Mouse (Mus musculus): ENCODE data around the gene Trim2. TPM values are rescaled to one million over a fixed set of nuclear protein-coding genes. Genes with fewer than 3 reads are reported as not detected.

Gene Trim2
- total and polyA plus RNA-seq, 3 experiments, result 2.4 to 3.3 (median 2.5) TPM

DNA sequence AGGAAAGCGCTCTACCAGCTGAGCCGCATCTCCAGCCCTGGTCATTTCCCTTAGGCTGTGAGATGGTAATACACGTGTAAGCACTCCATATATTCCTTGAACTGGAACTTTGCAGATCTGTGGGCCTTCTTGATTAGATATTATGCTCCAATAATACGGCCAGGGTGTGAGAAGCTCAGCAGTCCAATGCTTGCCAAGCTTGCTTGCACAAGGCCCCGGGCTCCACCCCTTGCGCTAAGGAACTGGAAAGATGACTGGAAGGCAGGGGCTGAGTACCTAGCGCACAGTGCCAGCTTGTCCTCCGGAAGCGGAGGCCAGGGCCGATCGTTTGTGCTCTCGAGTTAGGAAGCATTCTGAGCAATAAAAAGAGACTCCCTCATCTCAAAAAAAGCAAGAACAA lies 29.7 kb upstream of the Trim2 start:
- no peak for DNase-seq (ENCODE audit: extremely low read depth)
- peaks cover under 1% of the 10 kb centered on the region for H3K27me3 ChIP-seq (replicated peaks)

GRCm38 (mm10) chr3:84335421-84336073 lies 28.9 kb upstream of the Trim2 start:
- Histone ChIP-seq H3K79me2 (replicated peaks; ENCODE audit: control insufficient read depth, extremely low read depth, insufficient read depth, poor library complexity, severe bottlenecking) (no peaks in the 10 kb centered on the region), H3K27ac (ENCODE audit: insufficient read depth, low read depth) (0 out of 2 replicates have a peak overlapping the region, but pooled peaks have one; percentile 35), H3K9me3 (replicated peaks; ENCODE audit: low read length) (no peaks in the 10 kb centered on the region), H3K4me3 (replicated peaks in 1 of 3; ENCODE audit: low read depth in 2 of 3, low read length in 2 of 3, poor library complexity in 1 of 3) (no peak overlapping the region), H3K27me3 (replicated peaks) (peaks cover 3% of the 10 kb centered on the region), H3K36me3 (replicated peaks in 1 of 2; ENCODE audit: control insufficient read depth in 1 of 2, insufficient read depth in 1 of 2, low read length in 1 of 2) (no peaks in the 10 kb centered on the region), H3K9ac (ENCODE audit: insufficient read depth, low read depth) (0 out of 2 replicates have a peak overlapping the region, but pooled peaks have one; percentile 14), H3K4me1 (ENCODE audit: control insufficient read depth in 1 of 2, insufficient read depth in 2 of 2) (peaks cover 11 to 41% of the 10 kb centered on the region in 2 experiments), H3K4me2 (ENCODE audit: insufficient read depth, low read depth, poor library complexity, severe bottlenecking) (peak overlapping the region; percentile 55)
- TF ChIP-seq POLR2A (IDR thresholded peaks at IDR 0.05; ENCODE audit: low read depth, low read length), result peak; percentile 66
- TF ChIP-seq HCFC1 (IDR thresholded peaks at IDR 0.05; ENCODE audit: low read depth, low read length), result no peak
- TF ChIP-seq TBP (conservative IDR thresholded peaks at IDR 0.05; ENCODE audit: low read depth, low read length), result peak; percentile 93
- peak; percentile 42; the same call in 1 of the 2 replicates for TF ChIP-seq TCF12 (IDR thresholded peaks at IDR 0.05; ENCODE audit: low read depth, low read length)
- TF ChIP-seq ZMIZ1 (IDR thresholded peaks at IDR 0.05; ENCODE audit: low read depth, low read length), result peak; percentile 94
- in situ Hi-C loops (cut with MboI; ENCODE audit: low pct_ligation_motif_present, low pct_unique_long_range_greater_than_20kb, low sequenced_read_pairs) (loop anchor here (25.0 kb wide), 2 partner anchors 327 to 552 kb away; partner anchors contain the start of gene Tmem154), dilution Hi-C loops (cut with MboI; ENCODE audit: extremely low pct_ligation_motif_present, extremely low pct_unique_long_range_greater_than_20kb, low sequenced_read_pairs) (no loop called here)
- no peak for DNase-seq (ENCODE audit: extremely low read depth)

More for the DNA sequence above, 29.7 kb upstream of the Trim2 start:
- no peak for TF ChIP-seq ZMIZ1 (IDR thresholded peaks at IDR 0.05; ENCODE audit: low read depth, low read length)
- TF ChIP-seq CTCF (conservative IDR thresholded peaks at IDR 0.05 in 1 of 2, IDR thresholded peaks at IDR 0.05 in 1 of 2; ENCODE audit: low read depth in 2 of 2, low read length in 2 of 2), result no peak
- TF ChIP-seq MYC (IDR thresholded peaks at IDR 0.05; ENCODE audit: low read depth, low read length), result no peak
- no peak for TF ChIP-seq ZC3H11A (IDR thresholded peaks at IDR 0.05; ENCODE audit: low read depth, low read length)
- TF ChIP-seq MAFK (IDR thresholded peaks at IDR 0.05; ENCODE audit: insufficient replicate concordance, low read length), result no peak
- TF ChIP-seq MAX (IDR thresholded peaks at IDR 0.05; ENCODE audit: low read length), result no peak
- no peak for TF ChIP-seq RCOR1 (conservative IDR thresholded peaks at IDR 0.05; ENCODE audit: low read depth, low read length)
- TF ChIP-seq MEF2A (IDR thresholded peaks at IDR 0.05; ENCODE audit: borderline replicate concordance, low read depth, low read length), result no peak
- no peak for TF ChIP-seq POLR2A (IDR thresholded peaks at IDR 0.05; ENCODE audit: low read depth, low read length)
- no peak for TF ChIP-seq USF2 (conservative IDR thresholded peaks at IDR 0.05; ENCODE audit: low read depth, low read length)
- TF ChIP-seq KAT2A (IDR thresholded peaks at IDR 0.05; ENCODE audit: insufficient replicate concordance, low read length), result no peak
- TF ChIP-seq PAX5 (IDR thresholded peaks at IDR 0.05; ENCODE audit: low read length), result no peak
- TF ChIP-seq UBTF (IDR thresholded peaks at IDR 0.05; ENCODE audit: low read depth, low read length), result no peak
- Histone ChIP-seq H3K27ac (ENCODE audit: insufficient read depth, low read depth) (no peak overlapping the region), H3K9ac (ENCODE audit: insufficient read depth, low read depth) (no peak overlapping the region), H3K4me1 (ENCODE audit: control insufficient read depth in 1 of 2, insufficient read depth in 2 of 2) (peaks cover 11 to 41% of the 10 kb centered on the region in 2 experiments), H3K79me2 (replicated peaks; ENCODE audit: control insufficient read depth, extremely low read depth, insufficient read depth, poor library complexity, severe bottlenecking) (no peaks in the 10 kb centered on the region), H3K9me3 (replicated peaks; ENCODE audit: low read length) (no peaks in the 10 kb centered on the region), H3K4me2 (ENCODE audit: insufficient read depth, low read depth, poor library complexity, severe bottlenecking) (no peak overlapping the region), H3K36me3 (replicated peaks in 1 of 2; ENCODE audit: control insufficient read depth in 1 of 2, insufficient read depth in 1 of 2, low read length in 1 of 2) (no peaks in the 10 kb centered on the region), H3K4me3 (replicated peaks in 1 of 3; ENCODE audit: low read depth in 2 of 3, low read length in 2 of 3, poor library complexity in 1 of 3) (no peak overlapping the region)
- in situ Hi-C loops (cut with MboI; ENCODE audit: low pct_ligation_motif_present, low pct_unique_long_range_greater_than_20kb, low sequenced_read_pairs) (loop anchor here (25.0 kb wide), 2 partner anchors 326 to 551 kb away; partner anchors contain the start of gene Tmem154), dilution Hi-C loops (cut with MboI; ENCODE audit: extremely low pct_ligation_motif_present, extremely low pct_unique_long_range_greater_than_20kb, low sequenced_read_pairs) (no loop called here)

Data from CH12.LX (cell line).